Mouse (Mus musculus) megakaryocyte-erythroid progenitor cell, adult 5-6 weeks (primary cell): ENCODE measurements around the gene Itgb3. TPM values are rescaled to one million over a fixed set of nuclear protein-coding genes. Genes with fewer than 3 reads are reported as not detected.

Source experiments
- ATAC-seq: replicated peaks from 2 replicates; pipeline ENCODE4 v1.8.0; 2016; ENCODE audit warnings: mild to moderate bottlenecking, inconsistent platforms; ENCODE audit not compliant: severe bottlenecking, poor library complexity, low FRiP score, low TSS enrichment
- total RNA-seq, 2 experiments: library from RNA; stranded (forward) in 1 of 2; stranded (reverse) in 1 of 2; fragments of 200-1000, 215-1000 nt in 1 of 2; fragments of >200 nt in 1 of 2; fragmentation: Nextera tagmentation in 1 of 2; gene quantifications; 2 replicates each; pipeline ENCODE4 v1.2.3; 2014 to 2017

Gene Itgb3
- total RNA-seq, 2 experiments from 2014 or later, result 0.94 to 2.6 TPM

GRCm38 (mm10) chr11:104645402-104645801 is 37.6 kb downstream of the Itgb3 start:
- ATAC-seq, result no peak

GRCm38 (mm10) chr11:104646173-104646572 is 38.4 kb downstream of the Itgb3 start:
- ATAC-seq, result no peak

GRCm38 (mm10) chr11:104646611-104647010 is 38.8 kb downstream of the Itgb3 start:
- no peak for ATAC-seq

GRCm38 (mm10) chr11:104647188-104647867 is 39.5 kb downstream of the Itgb3 start:
- no peak for ATAC-seq

- peak; percentile 91 for ATAC-seq
These were observed 40.8 kb downstream of the Itgb3 start for GRCm38 (mm10) chr11:104648571-104648970.

- ATAC-seq, result no peak
These were observed 52.8 kb downstream of the Itgb3 start for GRCm38 (mm10) chr11:104660599-104660998.

GRCm38 (mm10) chr11:104661106-104661505 is 53.3 kb downstream of the Itgb3 start:
- peak; percentile 64 for ATAC-seq

GRCm38 (mm10) chr11:104661531-104662205 is 53.9 kb downstream of the Itgb3 start:
- ATAC-seq, result peak; percentile 54

- no peak for ATAC-seq
These were observed 54.8 kb downstream of the Itgb3 start for GRCm38 (mm10) chr11:104662573-104662972.

- ATAC-seq, result no peak
These were observed 55.6 kb downstream of the Itgb3 start for GRCm38 (mm10) chr11:104663241-104663877.

GRCm38 (mm10) chr11:104663878-104664261 is 56.1 kb downstream of the Itgb3 start:
- no peak for ATAC-seq

- ATAC-seq, result no peak
These were observed 56.6 kb downstream of the Itgb3 start for GRCm38 (mm10) chr11:104664441-104664840.

- no peak for ATAC-seq
These were observed 59.6 kb downstream of the Itgb3 start for GRCm38 (mm10) chr11:104667399-104667798.

- no peak for ATAC-seq
These were observed 65.6 kb downstream of the Itgb3 start for GRCm38 (mm10) chr11:104673412-104673811.

GRCm38 (mm10) chr11:104674768-104675167 is 67.0 kb downstream of the Itgb3 start:
- ATAC-seq, result no peak

GRCm38 (mm10) chr11:104685548-104685947 is 77.7 kb downstream of the Itgb3 start, which contains the start of gene Gm11639:
TSS of gene Gm11639 (plus strand) at chr11:104685707.
- ATAC-seq, result no peak

- ATAC-seq, result no peak
These were observed 85.4 kb downstream of the Itgb3 start for GRCm38 (mm10) chr11:104693235-104693634.

GRCm38 (mm10) chr11:104704097-104704496 is 96.3 kb downstream of the Itgb3 start:
- ATAC-seq, result no peak

- ATAC-seq, result 0 out of 2 replicates have a peak, but pooled peaks have one; percentile 57
These were observed 99.3 kb downstream of the Itgb3 start for GRCm38 (mm10) chr11:104707084-104707483.
